Mouse (Mus musculus): ENCODE results near the gene Eipr1. TPM values are rescaled to one million over a fixed set of nuclear protein-coding genes. Genes with fewer than 3 reads are reported as not detected.
A peak's percentile ranks its signal among the peaks of the same experiment; 100 is the strongest.

Gene Eipr1
- polyA plus RNA-seq, 1 experiment from 2014 or later = 17.2 TPM

GRCm38 (mm10) chr12:28800891-28801290, 49.3 kb downstream of the Eipr1 start:
- H3K36me3 ChIP-seq = no peaks in the 10 kb centered on the region
- no peak overlapping the region for H3K4me3 ChIP-seq
- WGBS = 64% methylated on average over 3 of the region's 3 CpGs
- no peak overlapping the region for H3K9ac ChIP-seq
- peaks cover 15% of the 10 kb centered on the region for H3K4me1 ChIP-seq (replicated peaks)
- H3K9me3 ChIP-seq (replicated peaks) = no peaks in the 10 kb centered on the region
- ATAC-seq (replicated peaks; ENCODE audit: insufficient number of reproducible peaks, insufficient read depth, low FRiP score, low read depth) = no peak
- H3K4me2 ChIP-seq = no peak overlapping the region
- H3K27me3 ChIP-seq = no peaks in the 10 kb centered on the region
- H3K27ac ChIP-seq = no peak overlapping the region

DNA sequence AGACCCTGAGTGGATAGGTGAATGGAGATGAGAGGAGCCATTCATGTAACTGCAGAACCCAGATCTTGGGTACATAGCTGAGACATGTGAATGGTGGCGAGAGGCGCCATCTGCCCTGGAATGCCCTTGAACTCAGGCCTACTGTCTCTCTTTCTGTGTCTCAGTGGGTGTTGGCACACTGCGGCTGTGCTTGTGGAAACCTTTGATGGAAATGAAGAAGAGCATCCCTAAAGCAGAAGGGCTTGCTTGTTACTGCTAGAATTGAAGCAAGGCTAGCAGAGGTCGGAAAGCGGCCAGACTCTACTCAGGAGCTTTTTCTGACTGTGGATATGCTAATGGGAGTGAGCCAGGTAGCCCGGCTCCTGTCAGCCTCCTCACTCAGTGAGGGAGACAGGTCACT, 50.1 kb downstream of the Eipr1 start:
- H3K9me3 ChIP-seq (replicated peaks) = no peaks in the 10 kb centered on the region
- no peak overlapping the region for H3K9ac ChIP-seq
- H3K27ac ChIP-seq = no peak overlapping the region
- H3K4me2 ChIP-seq = no peak overlapping the region
- 88% methylated on average over 6 of the region's 6 CpGs for WGBS
- peaks cover 17% of the 10 kb centered on the region for H3K4me1 ChIP-seq (replicated peaks)
- ATAC-seq (replicated peaks; ENCODE audit: insufficient number of reproducible peaks, insufficient read depth, low FRiP score, low read depth) = no peak
- H3K4me3 ChIP-seq = no peak overlapping the region
- no peaks in the 10 kb centered on the region for H3K36me3 ChIP-seq
- H3K27me3 ChIP-seq = no peaks in the 10 kb centered on the region

- H3K27ac ChIP-seq = no peak overlapping the region
- no peak overlapping the region for H3K4me3 ChIP-seq
- H3K9me3 ChIP-seq (replicated peaks) = no peaks in the 10 kb centered on the region
- peaks cover 20% of the 10 kb centered on the region for H3K4me1 ChIP-seq (replicated peaks)
- ATAC-seq (replicated peaks; ENCODE audit: insufficient number of reproducible peaks, insufficient read depth, low FRiP score, low read depth) = no peak
- H3K4me2 ChIP-seq = no peak overlapping the region
- no peak overlapping the region for H3K9ac ChIP-seq
- H3K36me3 ChIP-seq = no peaks in the 10 kb centered on the region
- no peaks in the 10 kb centered on the region for H3K27me3 ChIP-seq
Observed at GRCm38 (mm10) chr12:28803043-28803442, 51.4 kb downstream of the Eipr1 start.

- peaks cover 21% of the 10 kb centered on the region for H3K4me1 ChIP-seq (replicated peaks)
- H3K4me2 ChIP-seq = no peak overlapping the region
- no peak overlapping the region for H3K27ac ChIP-seq
- H3K9ac ChIP-seq = no peak overlapping the region
- H3K4me3 ChIP-seq = no peak overlapping the region
- ATAC-seq (replicated peaks; ENCODE audit: insufficient number of reproducible peaks, insufficient read depth, low FRiP score, low read depth) = peak; percentile 56; the same call in 1 of the 2 replicates
- no peaks in the 10 kb centered on the region for H3K27me3 ChIP-seq
- H3K36me3 ChIP-seq = no peaks in the 10 kb centered on the region
- no peaks in the 10 kb centered on the region for H3K9me3 ChIP-seq (replicated peaks)
- 60% methylated on average over 3 of the region's 3 CpGs for WGBS
Observed at GRCm38 (mm10) chr12:28804558-28805481, 53.2 kb downstream of the Eipr1 start.

DNA sequence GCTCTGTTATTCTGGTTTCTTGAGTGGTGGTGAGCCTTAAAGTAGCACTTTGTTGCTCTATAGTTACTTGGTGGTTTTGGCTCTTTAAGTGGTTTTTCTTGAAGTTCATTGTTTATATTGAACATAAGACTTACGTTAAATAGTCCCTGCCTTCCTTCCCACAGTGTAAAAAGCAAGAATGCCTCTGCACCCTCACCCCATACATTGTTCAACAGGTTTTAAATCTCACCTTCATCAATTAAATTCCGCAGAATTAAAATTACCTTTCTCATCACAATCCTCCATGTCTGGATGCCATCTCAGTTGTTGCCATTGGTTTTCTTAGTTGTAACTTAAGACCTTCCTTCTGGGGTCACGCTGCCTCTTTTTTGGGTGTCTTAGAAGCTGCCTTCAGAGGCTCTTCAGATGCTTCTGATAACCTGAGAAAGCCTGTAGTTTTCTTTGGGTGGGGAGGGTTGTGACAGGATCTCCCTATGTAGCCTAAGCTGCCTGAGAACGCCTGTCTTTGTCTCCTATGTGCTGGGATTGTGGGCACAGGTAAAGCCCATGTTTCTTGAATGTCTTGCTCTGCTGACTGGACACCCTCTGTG, 57.3 kb downstream of the Eipr1 start:
- no peak overlapping the region for H3K9ac ChIP-seq
- no peaks in the 10 kb centered on the region for H3K36me3 ChIP-seq
- no peaks in the 10 kb centered on the region for H3K27me3 ChIP-seq
- H3K4me1 ChIP-seq (replicated peaks) = peaks cover 24% of the 10 kb centered on the region
- no peak overlapping the region for H3K4me2 ChIP-seq
- no peak overlapping the region for H3K4me3 ChIP-seq
- H3K9me3 ChIP-seq (replicated peaks) = no peaks in the 10 kb centered on the region
- H3K27ac ChIP-seq = no peak overlapping the region
- 85% methylated on average over 4 of the region's 4 CpGs for WGBS
- ATAC-seq (replicated peaks; ENCODE audit: insufficient number of reproducible peaks, insufficient read depth, low FRiP score, low read depth) = no peak

DNA sequence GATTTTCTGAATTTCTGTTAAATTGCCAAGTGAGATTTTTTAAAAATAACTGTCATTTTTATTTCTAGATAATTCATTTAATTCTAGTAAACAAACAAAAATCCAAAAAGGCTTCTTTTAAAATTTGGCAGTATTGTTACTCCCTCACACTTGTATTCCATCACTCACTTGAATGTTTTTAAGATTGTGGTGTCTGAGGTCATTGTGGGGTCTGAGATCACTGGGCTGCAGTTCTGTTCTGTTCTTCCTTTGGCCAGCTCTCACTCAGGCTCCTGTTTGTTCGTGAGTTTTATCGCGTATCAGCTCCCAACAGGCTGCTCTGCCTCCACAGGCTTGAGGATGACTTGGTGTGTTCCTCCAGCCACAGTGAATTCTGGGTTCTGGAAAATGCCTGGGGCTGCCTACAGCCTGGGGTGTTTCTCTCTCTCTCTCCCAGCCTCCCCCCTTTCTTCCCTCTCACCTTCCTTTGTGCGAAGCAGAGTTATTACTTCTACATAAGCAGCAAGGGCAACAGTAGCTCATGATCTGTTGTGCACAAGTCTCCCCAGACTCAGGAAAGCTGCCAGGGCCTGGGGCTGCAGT, 58.2 kb downstream of the Eipr1 start:
- Histone ChIP-seq H3K27ac (peak overlapping the region; percentile 45; the same call in 1 of the 2 replicates), H3K9me3 (replicated peaks) (no peaks in the 10 kb centered on the region), H3K36me3 (no peaks in the 10 kb centered on the region), H3K4me1 (replicated peaks) (peaks cover 16% of the 10 kb centered on the region), H3K9ac (no peak overlapping the region), H3K4me2 (no peak overlapping the region), H3K27me3 (no peaks in the 10 kb centered on the region), H3K4me3 (no peak overlapping the region)
- 48% methylated on average over 4 of the region's 4 CpGs for WGBS
- ATAC-seq (replicated peaks; ENCODE audit: insufficient number of reproducible peaks, insufficient read depth, low FRiP score, low read depth) = no peak

- ATAC-seq (replicated peaks; ENCODE audit: insufficient number of reproducible peaks, insufficient read depth, low FRiP score, low read depth) = 0 out of 2 replicates have a peak, but pooled peaks have one; percentile 20
- 31% methylated on average over 9 of the region's 9 CpGs for WGBS
- no peak overlapping the region for H3K9ac ChIP-seq
- H3K4me1 ChIP-seq (replicated peaks) = peaks cover 17% of the 10 kb centered on the region
- 0 out of 2 replicates have a peak overlapping the region, but pooled peaks have one; percentile 6 for H3K4me2 ChIP-seq
- H3K27me3 ChIP-seq = no peaks in the 10 kb centered on the region; the same call in 1 of the 2 replicates
- H3K36me3 ChIP-seq = no peaks in the 10 kb centered on the region
- no peak overlapping the region for H3K27ac ChIP-seq
- no peak overlapping the region for H3K4me3 ChIP-seq
- H3K9me3 ChIP-seq (replicated peaks) = no peaks in the 10 kb centered on the region
Observed at GRCm38 (mm10) chr12:28816681-28817426, 65.3 kb downstream of the Eipr1 start.

GRCm38 (mm10) chr12:28817427-28817752, 65.8 kb downstream of the Eipr1 start:
- no peak; the same call in 1 of the 2 replicates for ATAC-seq (replicated peaks; ENCODE audit: insufficient number of reproducible peaks, insufficient read depth, low FRiP score, low read depth)
- Histone ChIP-seq H3K27ac (no peak overlapping the region), H3K9ac (no peak overlapping the region), H3K27me3 (no peaks in the 10 kb centered on the region; the same call in 1 of the 2 replicates), H3K4me1 (replicated peaks) (peaks cover 17% of the 10 kb centered on the region), H3K4me3 (no peak overlapping the region), H3K9me3 (replicated peaks) (no peaks in the 10 kb centered on the region), H3K4me2 (0 out of 2 replicates have a peak overlapping the region, but pooled peaks have one; percentile 6), H3K36me3 (no peaks in the 10 kb centered on the region)
- WGBS = 15% methylated on average over 5 of the region's 5 CpGs

- no peak overlapping the region for H3K9ac ChIP-seq
- no peak overlapping the region for H3K4me3 ChIP-seq
- no peak for ATAC-seq (replicated peaks; ENCODE audit: insufficient number of reproducible peaks, insufficient read depth, low FRiP score, low read depth)
- no peaks in the 10 kb centered on the region for H3K36me3 ChIP-seq
- no peak overlapping the region for H3K4me2 ChIP-seq
- H3K4me1 ChIP-seq (replicated peaks) = peaks cover 17% of the 10 kb centered on the region
- H3K9me3 ChIP-seq (replicated peaks) = no peaks in the 10 kb centered on the region
- 27% methylated on average over 3 of the region's 3 CpGs for WGBS
- no peaks in the 10 kb centered on the region; the same call in 1 of the 2 replicates for H3K27me3 ChIP-seq
- no peak overlapping the region for H3K27ac ChIP-seq
Observed at GRCm38 (mm10) chr12:28817891-28818290, 66.3 kb downstream of the Eipr1 start.

GRCm38 (mm10) chr12:28823518-28823917, 71.9 kb downstream of the Eipr1 start:
- ATAC-seq (replicated peaks; ENCODE audit: insufficient number of reproducible peaks, insufficient read depth, low FRiP score, low read depth) = no peak
- Histone ChIP-seq H3K27me3 (no peaks in the 10 kb centered on the region; the same call in 1 of the 2 replicates), H3K9me3 (replicated peaks) (no peaks in the 10 kb centered on the region), H3K4me2 (no peak overlapping the region), H3K9ac (no peak overlapping the region), H3K36me3 (no peaks in the 10 kb centered on the region), H3K4me3 (no peak overlapping the region), H3K4me1 (replicated peaks) (no peaks in the 10 kb centered on the region), H3K27ac (no peak overlapping the region)
- 84% methylated on average over 7 of the region's 7 CpGs for WGBS

DNA sequence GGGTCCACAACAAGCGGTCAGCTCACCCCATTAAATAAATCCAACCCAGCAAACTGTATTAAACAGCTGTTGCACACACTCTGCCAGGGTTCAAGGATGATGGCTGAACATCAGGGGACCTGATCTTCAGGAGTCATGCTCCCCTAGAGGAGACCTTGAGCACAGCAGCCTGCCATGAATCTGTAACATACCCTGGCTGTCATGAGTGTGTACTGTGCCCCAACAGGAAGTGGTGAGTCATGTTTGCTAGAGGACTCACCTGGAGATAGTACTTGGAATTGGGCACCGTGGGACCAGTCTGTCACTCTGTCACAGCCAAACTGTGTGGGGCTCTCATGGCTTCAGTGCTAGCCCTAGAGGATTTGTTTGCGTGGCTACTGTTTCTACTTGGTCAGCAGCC, 77.9 kb downstream of the Eipr1 start:
- Histone ChIP-seq H3K27ac (no peak overlapping the region), H3K9ac (no peak overlapping the region), H3K4me2 (no peak overlapping the region), H3K36me3 (no peaks in the 10 kb centered on the region), H3K27me3 (no peaks in the 10 kb centered on the region), H3K4me1 (replicated peaks) (no peaks in the 10 kb centered on the region), H3K4me3 (no peak overlapping the region), H3K9me3 (replicated peaks) (no peaks in the 10 kb centered on the region)
- 76% methylated on average over 3 of the region's 3 CpGs for WGBS
- ATAC-seq (replicated peaks; ENCODE audit: insufficient number of reproducible peaks, insufficient read depth, low FRiP score, low read depth) = no peak

Data from heart, embryonic 15.5 days (tissue).